Mouse (Mus musculus): ENCODE measurements around the gene Cyp4f17. TPM values are rescaled to one million over a fixed set of nuclear protein-coding genes. Genes with fewer than 3 reads are reported as not detected.
"Not testable (repeated sequence)": the region's sequence is repeated elsewhere in the genome, so short reads cannot be mapped to it uniquely, and the experiment has no call there.

Cyp4f17 gene
- polyA plus RNA-seq, 1 experiment from 2014 or later: 7.1 TPM

DNA sequence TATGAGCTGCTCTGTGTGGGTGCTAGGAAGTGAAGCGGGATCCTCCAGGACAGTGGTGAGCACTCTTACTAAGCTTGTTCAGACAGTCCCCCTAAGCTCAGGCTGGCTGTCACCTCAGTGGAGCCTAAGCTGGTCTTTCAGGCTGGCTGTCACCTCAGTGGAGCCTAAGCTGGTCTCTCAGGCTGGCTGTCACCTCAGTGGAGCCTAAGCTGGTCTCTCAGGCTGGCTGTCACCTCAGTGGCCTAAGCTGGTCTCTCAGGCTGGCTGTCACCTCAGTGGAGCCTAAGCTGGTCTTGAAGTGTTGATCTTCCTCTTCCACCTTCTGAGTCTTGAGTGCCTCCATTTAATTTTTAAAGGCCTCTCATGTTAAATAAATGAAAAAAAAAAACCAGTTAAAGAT, 20.5 kb downstream of the Cyp4f17 start:
- WGBS: 87% methylated on average over 1 of the region's 1 CpGs
- H3K9ac ChIP-seq; ATAC-seq (ENCODE audit: insufficient number of reproducible peaks, low FRiP score); H3K9me3 ChIP-seq (replicated peaks); H3K4me2 ChIP-seq; H3K27ac ChIP-seq (ENCODE audit: poor library complexity, severe bottlenecking); H3K27me3 ChIP-seq (replicated peaks); H3K4me3 ChIP-seq; H3K4me1 ChIP-seq (replicated peaks): not testable (repeated sequence)
- H3K36me3 ChIP-seq: peaks cover 15% of the 10 kb centered on the region

DNA sequence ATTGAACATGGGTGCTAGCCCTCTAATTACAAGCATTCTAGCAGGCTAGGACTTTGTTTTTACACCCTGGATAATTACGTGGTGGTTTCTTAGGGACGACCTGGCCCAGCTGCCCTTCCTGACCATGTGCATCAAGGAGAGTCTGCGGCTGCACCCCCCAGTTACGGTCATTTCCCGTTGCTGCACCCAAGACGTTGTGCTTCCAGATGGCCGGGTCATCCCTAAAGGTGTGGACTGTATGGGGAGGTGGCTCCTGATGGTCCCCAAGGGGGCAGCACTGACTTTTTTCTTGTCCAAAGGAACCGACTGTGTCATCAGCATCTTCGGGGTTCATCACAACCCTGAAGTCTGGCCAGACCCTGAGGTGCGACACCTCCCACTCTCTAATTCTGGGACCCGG, 21.9 kb downstream of the Cyp4f17 start:
- H3K4me1 ChIP-seq (replicated peaks): peaks cover 7% of the 10 kb centered on the region; the same call in 1 of the 2 replicates
- peaks cover 10% of the 10 kb centered on the region; the same call in 1 of the 2 replicates for H3K36me3 ChIP-seq
- no peak for ATAC-seq (ENCODE audit: insufficient number of reproducible peaks, low FRiP score)
- no peak overlapping the region for H3K27ac ChIP-seq (ENCODE audit: poor library complexity, severe bottlenecking)
- 0 out of 2 replicates have a peak overlapping the region, but pooled peaks have one; percentile 76 for H3K4me2 ChIP-seq
- no peaks in the 10 kb centered on the region for H3K27me3 ChIP-seq (replicated peaks)
- H3K9me3 ChIP-seq (replicated peaks): no peaks in the 10 kb centered on the region
- no peak overlapping the region for H3K4me3 ChIP-seq
- H3K9ac ChIP-seq: no peak overlapping the region
- WGBS: 86% methylated on average over 11 of the region's 11 CpGs

DNA sequence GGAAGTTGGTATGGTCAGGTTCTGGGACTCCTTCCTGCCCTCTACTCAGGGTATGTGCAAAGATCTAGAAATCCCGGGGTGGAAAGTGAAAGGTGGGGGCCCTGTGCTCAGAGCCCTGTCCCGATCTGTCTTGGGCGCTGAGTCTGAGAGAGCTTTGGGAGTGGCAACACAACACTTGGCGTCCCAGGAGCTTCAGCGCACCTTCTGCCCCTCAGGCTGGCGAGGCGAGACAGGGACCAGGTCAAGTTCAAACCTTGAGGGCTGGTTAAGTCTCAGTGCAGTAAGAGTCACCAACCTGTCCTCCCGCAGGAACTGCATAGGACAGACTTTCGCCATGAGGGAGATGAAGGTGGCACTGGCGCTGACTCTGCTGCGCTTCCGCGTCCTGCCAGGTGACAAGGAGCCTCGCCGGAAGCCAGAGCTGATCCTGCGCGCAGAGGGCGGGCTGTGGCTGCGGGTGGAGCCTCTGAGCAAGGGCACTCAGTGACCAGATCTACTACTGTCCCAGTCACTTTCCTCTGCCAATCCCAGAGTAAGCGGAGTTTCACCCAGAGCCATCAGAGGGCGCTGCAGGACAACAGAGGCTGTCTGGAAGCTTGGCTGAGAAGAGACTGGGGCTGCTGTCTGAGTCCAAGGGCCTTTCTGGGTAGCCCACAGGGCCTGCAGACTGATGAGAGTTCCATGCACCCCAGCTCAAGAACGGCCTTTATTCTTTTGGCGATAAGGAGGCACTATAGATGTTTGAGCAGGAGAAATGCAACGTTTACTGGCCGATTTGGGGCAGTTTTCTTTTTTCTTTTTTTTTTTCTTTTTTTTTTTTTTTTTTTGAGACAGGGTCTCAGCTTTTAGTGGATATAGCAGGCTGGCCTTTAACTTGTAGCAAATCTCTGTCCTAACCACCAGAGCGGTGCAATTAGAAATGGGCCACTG, 22.8 kb downstream of the Cyp4f17 start:
- Histone ChIP-seq H3K36me3 (peaks cover 10% of the 10 kb centered on the region; the same call in 1 of the 2 replicates), H3K27me3 (replicated peaks) (no peaks in the 10 kb centered on the region), H3K9ac (peak overlapping the region; percentile 70), H3K4me2 (peak overlapping the region; percentile 76), H3K4me3 (peak overlapping the region; percentile 49), H3K27ac (ENCODE audit: poor library complexity, severe bottlenecking) (0 out of 2 replicates have a peak overlapping the region, but pooled peaks have one; percentile 1), H3K9me3 (replicated peaks) (no peaks in the 10 kb centered on the region), H3K4me1 (replicated peaks) (peaks cover 7% of the 10 kb centered on the region; the same call in 1 of the 2 replicates)
- peak; percentile 78 for ATAC-seq (ENCODE audit: insufficient number of reproducible peaks, low FRiP score)
- 11% methylated on average over 26 of the region's 26 CpGs for WGBS

DNA sequence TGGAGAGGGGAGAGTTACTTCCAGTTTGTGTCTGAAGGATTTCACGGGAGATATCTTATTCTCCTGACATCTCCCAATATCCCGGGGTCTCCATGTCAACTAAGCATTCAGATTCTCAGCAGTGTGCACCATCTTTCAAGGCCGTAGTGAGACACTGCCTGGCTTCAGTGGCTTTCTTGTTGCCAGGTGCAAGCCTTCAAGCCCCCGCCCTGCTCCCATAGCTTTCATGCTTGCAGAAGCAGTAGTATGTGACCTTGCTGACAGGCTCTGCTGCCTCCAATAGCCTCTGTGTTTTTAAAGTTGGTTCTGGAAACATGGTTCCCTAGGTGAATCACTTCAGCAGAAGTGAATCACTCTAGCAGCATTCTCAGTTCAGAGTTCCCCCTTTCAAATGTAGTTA, 26.5 kb downstream of the Cyp4f17 start:
- H3K27ac ChIP-seq (ENCODE audit: poor library complexity, severe bottlenecking); ATAC-seq (ENCODE audit: insufficient number of reproducible peaks, low FRiP score); H3K36me3 ChIP-seq: not testable (repeated sequence)

DNA sequence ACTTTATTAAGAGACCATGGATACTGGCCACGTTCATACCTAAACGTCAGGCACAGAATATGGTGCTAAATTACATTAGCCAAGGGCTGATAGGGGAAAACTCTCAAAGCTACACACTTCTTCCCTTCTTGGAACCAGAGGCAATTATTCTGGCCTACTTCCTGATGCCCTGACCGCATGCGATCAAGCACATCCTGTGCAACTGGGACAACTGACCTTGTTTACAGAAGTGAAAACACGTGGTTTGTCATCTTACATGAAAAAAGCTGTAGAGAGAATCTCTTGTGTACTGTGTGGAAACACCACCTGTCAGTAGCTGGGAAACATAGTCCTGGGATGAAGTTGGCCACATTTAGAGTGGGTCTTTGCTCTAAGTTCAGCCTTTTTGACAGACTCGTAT, 28.2 kb downstream of the Cyp4f17 start:
- no peaks in the 10 kb centered on the region for H3K27me3 ChIP-seq (replicated peaks)
- no peak overlapping the region for H3K9ac ChIP-seq
- H3K36me3 ChIP-seq: no peaks in the 10 kb centered on the region
- WGBS: 76% methylated on average over 6 of the region's 6 CpGs
- no peak for ATAC-seq (ENCODE audit: insufficient number of reproducible peaks, low FRiP score)
- H3K4me2 ChIP-seq: no peak overlapping the region
- H3K4me1 ChIP-seq (replicated peaks): peaks cover 16% of the 10 kb centered on the region
- no peaks in the 10 kb centered on the region for H3K9me3 ChIP-seq (replicated peaks)
- no peak overlapping the region for H3K27ac ChIP-seq (ENCODE audit: poor library complexity, severe bottlenecking)
- no peak overlapping the region for H3K4me3 ChIP-seq

More for the DNA sequence above, 26.5 kb downstream of the Cyp4f17 start:
- H3K9ac ChIP-seq; H3K9me3 ChIP-seq (replicated peaks); H3K4me2 ChIP-seq; H3K27me3 ChIP-seq (replicated peaks); H3K4me3 ChIP-seq: not testable (repeated sequence)
- H3K4me1 ChIP-seq (replicated peaks): peaks cover 23% of the 10 kb centered on the region
- WGBS: 56% methylated on average over 4 of the region's 4 CpGs

DNA sequence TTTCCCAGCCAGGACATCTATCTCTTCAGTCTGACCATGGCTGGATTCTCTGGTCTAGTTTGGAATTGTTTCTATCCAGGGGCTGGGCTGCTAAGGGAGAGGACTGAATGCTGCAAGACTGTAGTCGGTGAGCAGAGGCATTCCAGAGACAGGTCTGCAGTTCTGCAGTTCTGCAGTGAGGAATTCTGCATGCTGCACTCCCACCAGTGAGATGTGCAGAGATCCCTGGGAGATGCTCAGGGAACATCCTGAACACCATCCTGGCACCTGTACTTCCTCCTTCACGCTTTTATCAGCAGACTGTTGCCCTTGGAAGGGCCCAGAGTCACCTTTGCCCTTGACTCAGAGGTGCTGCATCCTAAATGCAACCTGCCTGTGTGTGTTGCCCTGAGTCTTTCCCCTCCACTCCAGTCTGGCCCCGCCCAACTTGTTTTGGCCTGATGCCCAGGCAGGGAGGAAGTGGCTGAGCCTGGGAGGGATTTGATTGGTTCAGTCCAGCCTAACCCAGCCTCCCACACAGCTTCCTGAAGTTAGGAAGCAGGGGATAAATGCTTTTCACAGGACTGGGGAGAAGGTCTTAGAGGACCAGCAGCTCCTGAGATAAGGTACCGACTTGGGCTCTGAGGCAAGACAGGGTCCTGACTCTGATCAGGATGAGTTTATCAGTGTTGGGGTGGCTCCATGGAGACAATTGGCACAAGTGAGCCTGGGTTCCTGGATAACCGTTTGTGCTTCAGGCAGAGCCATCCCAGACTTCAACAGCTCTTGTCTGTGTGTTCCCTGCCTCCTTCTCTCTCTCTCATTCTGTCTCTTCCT, 30.4 kb downstream of the Cyp4f17 start, which contains the start of gene Cyp4f16:
Cyp4f16 (plus strand) TSS at position 508 of the 816 bp plus-strand sequence.
- not testable (repeated sequence) for H3K9me3 ChIP-seq (replicated peaks); H3K27me3 ChIP-seq (replicated peaks); H3K36me3 ChIP-seq
- peak within 1 kb of the TSS; percentile 57 for H3K4me3 ChIP-seq
- peaks cover 16% of the 10 kb centered on the region for H3K4me1 ChIP-seq (replicated peaks)
- H3K9ac ChIP-seq: peak within 1 kb of the TSS; percentile 62
- H3K4me2 ChIP-seq: peak within 1 kb of the TSS; percentile 65
- peak within 1 kb of the TSS; percentile 22; the same call in 1 of the 2 replicates for H3K27ac ChIP-seq (ENCODE audit: poor library complexity, severe bottlenecking)
- WGBS: 8% methylated on average over 5 of the region's 5 CpGs
- peak; percentile 96 for ATAC-seq (ENCODE audit: insufficient number of reproducible peaks, low FRiP score)

- Histone ChIP-seq H3K27me3 (replicated peaks) (no peaks in the 10 kb centered on the region), H3K4me1 (replicated peaks) (peaks cover 16% of the 10 kb centered on the region), H3K4me3 (peak overlapping the region; percentile 57), H3K9ac (peak overlapping the region; percentile 62), H3K9me3 (replicated peaks) (no peaks in the 10 kb centered on the region), H3K4me2 (peak overlapping the region; percentile 65), H3K36me3 (peaks cover under 1% of the 10 kb centered on the region; the same call in 1 of the 2 replicates), H3K27ac (ENCODE audit: poor library complexity, severe bottlenecking) (peak overlapping the region; percentile 22; the same call in 1 of the 2 replicates)
- WGBS: 55% methylated on average over 5 of the region's 5 CpGs
- ATAC-seq (ENCODE audit: insufficient number of reproducible peaks, low FRiP score): no peak
These were observed 31.0 kb downstream of the Cyp4f17 start for GRCm38 (mm10) chr17:32536867-32537250.

DNA sequence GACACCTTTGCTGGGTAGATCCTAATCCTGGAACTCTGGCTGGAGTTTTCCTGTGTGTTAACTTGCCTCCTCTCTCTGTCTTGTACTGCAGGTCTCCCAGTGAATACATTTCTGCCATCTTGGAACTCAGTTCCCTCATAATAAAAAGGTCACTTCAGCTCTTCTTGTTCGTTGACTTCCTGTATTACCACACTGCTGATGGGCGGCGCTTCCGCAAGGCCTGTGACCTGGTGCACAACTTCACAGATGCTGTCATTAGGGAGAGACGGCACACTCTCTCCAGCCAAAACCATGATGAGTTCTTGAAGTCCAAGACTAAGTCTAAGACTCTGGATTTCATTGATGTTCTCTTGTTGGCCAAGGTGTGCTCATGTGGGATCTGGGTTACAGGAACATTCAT, 38.9 kb downstream of the Cyp4f17 start:
- peaks cover 29% of the 10 kb centered on the region for H3K36me3 ChIP-seq
- H3K4me3 ChIP-seq; H3K27me3 ChIP-seq (replicated peaks); H3K4me2 ChIP-seq; H3K9me3 ChIP-seq (replicated peaks); H3K27ac ChIP-seq (ENCODE audit: poor library complexity, severe bottlenecking); H3K4me1 ChIP-seq (replicated peaks); H3K9ac ChIP-seq; ATAC-seq (ENCODE audit: insufficient number of reproducible peaks, low FRiP score): not testable (repeated sequence)
- WGBS: 88% methylated on average over 5 of the region's 5 CpGs

DNA sequence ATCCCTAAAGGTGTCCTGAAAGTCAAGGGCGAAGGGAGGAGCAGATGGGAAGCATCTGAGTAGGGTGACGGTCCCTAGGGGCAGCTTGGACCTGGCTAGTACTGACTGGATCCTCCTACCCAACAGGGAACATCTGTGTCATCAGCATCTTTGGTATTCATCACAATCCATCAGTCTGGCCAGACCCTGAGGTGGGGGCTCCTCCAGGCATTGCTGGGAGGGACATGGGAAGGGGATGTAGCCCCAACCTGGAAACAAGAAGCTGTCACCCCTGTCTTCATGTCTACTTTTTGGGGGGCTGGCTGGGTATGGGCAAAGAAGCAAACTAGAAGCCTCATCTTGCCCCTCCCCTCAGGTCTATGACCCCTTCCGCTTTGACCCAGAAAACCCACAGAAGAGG, 44.5 kb downstream of the Cyp4f17 start:
- H3K9ac ChIP-seq: peak overlapping the region; percentile 60
- H3K4me3 ChIP-seq: peak overlapping the region; percentile 32; the same call in 1 of the 2 replicates
- WGBS: 89% methylated on average over 3 of the region's 3 CpGs
- H3K27me3 ChIP-seq (replicated peaks); H3K27ac ChIP-seq (ENCODE audit: poor library complexity, severe bottlenecking); H3K36me3 ChIP-seq; H3K4me1 ChIP-seq (replicated peaks); H3K9me3 ChIP-seq (replicated peaks); ATAC-seq (ENCODE audit: insufficient number of reproducible peaks, low FRiP score): not testable (repeated sequence)
- peak overlapping the region; percentile 67 for H3K4me2 ChIP-seq

- peak overlapping the region; percentile 67 for H3K4me2 ChIP-seq
- ATAC-seq (ENCODE audit: insufficient number of reproducible peaks, low FRiP score): peak; percentile 39
- no peaks in the 10 kb centered on the region for H3K27me3 ChIP-seq (replicated peaks)
- H3K4me1 ChIP-seq (replicated peaks): peaks cover 8% of the 10 kb centered on the region
- H3K4me3 ChIP-seq: peak overlapping the region; percentile 32
- H3K9me3 ChIP-seq (replicated peaks): no peaks in the 10 kb centered on the region
- WGBS: 10% methylated on average over 20 of the region's 20 CpGs
- H3K9ac ChIP-seq: peak overlapping the region; percentile 60
- H3K36me3 ChIP-seq: no peaks in the 10 kb centered on the region
- no peak overlapping the region for H3K27ac ChIP-seq (ENCODE audit: poor library complexity, severe bottlenecking)
These were observed 45.3 kb downstream of the Cyp4f17 start for GRCm38 (mm10) chr17:32550900-32551770.
